Comparison of ENCODE assay signal across 8 mouse cellular contexts in genomic region chr7:44356590-44357481, GRCm38 (mm10). TPM values are rescaled to one million over a fixed set of nuclear protein-coding genes. Genes with fewer than 3 reads are reported as not detected.
DNase-seq lines count a peak whose midpoint lies in the region; ATAC-seq and TF ChIP-seq lines count a peak whose summit lies in the region.

No protein-coding gene starts in this region.

- H3K4me1 ChIP-seq in lung, embryonic 16.5 days (replicated peaks; ENCODE audit: control insufficient read depth, insufficient read depth, low read length): peaks cover 23% of the 10 kb centered on the region
- peaks cover 6% of the 10 kb centered on the region for H3K4me1 ChIP-seq in lung, adult 2 months (ENCODE audit: control insufficient read depth, insufficient read depth, low read length)
- H3K4me1 ChIP-seq in intestine, embryonic 15.5 days (replicated peaks): peaks cover 45% of the 10 kb centered on the region
- H3K4me1 ChIP-seq in stomach, embryonic 16.5 days (ENCODE audit: control insufficient read depth, insufficient read depth, low read length): peaks cover 26% of the 10 kb centered on the region

- DNase-seq in cerebellum, postnatal 14 days: peak; percentile 40 to 64
- no peak for DNase-seq in cerebellum, adult 8-10 months
- no peak for DNase-seq in lung, adult 2 months
- no peak for DNase-seq in layer of hippocampus, postnatal 25 days (ENCODE audit: extremely low spot score in 1 of 2, low spot score in 1 of 2)
- no peak for DNase-seq in adipocyte (ENCODE audit: low spot score)

- H3K9ac ChIP-seq in lung, embryonic 16.5 days (ENCODE audit: low read length): peak overlapping the region; percentile 55
- 0 out of 2 replicates have a peak overlapping the region, but pooled peaks have one; percentile 17 for H3K9ac ChIP-seq in intestine, embryonic 15.5 days
- no peak overlapping the region; the same call in 1 of the 2 replicates for H3K9ac ChIP-seq in stomach, embryonic 16.5 days (ENCODE audit: low read length)

- no peak for TF ChIP-seq CTCF in lung, adult 2 months (IDR thresholded peaks at IDR 0.05; ENCODE audit: insufficient read depth, low read length)

- no peaks in the 10 kb centered on the region for H3K9me3 ChIP-seq in lung, embryonic 16.5 days (ENCODE audit: control insufficient read depth, low read length)
- no peaks in the 10 kb centered on the region for H3K9me3 ChIP-seq in intestine, embryonic 15.5 days
- H3K9me3 ChIP-seq in stomach, embryonic 16.5 days (replicated peaks; ENCODE audit: control insufficient read depth, low read length): no peaks in the 10 kb centered on the region

- TF ChIP-seq POLR2A in lung, adult 2 months (IDR thresholded peaks at IDR 0.05; ENCODE audit: borderline replicate concordance, extremely low read depth, low read depth, low read length): no peak

- peak overlapping the region; percentile 40 for H3K4me2 ChIP-seq in lung, embryonic 16.5 days (ENCODE audit: low read depth, low read length)
- H3K4me2 ChIP-seq in intestine, embryonic 15.5 days (replicated peaks): peak overlapping the region; percentile 48
- H3K4me2 ChIP-seq in stomach, embryonic 16.5 days (ENCODE audit: low read depth, low read length): no peak overlapping the region

- peak overlapping the region; percentile 85 for H3K27ac ChIP-seq in lung, embryonic 16.5 days (ENCODE audit: low read length)
- no peak overlapping the region for H3K27ac ChIP-seq in intestine, embryonic 15.5 days
- H3K27ac ChIP-seq in stomach, embryonic 16.5 days (ENCODE audit: low read length): no peak overlapping the region

- peaks cover 74% of the 10 kb centered on the region for H3K27me3 ChIP-seq in lung, embryonic 16.5 days (ENCODE audit: control insufficient read depth, insufficient read depth, low read depth, low read length)
- H3K27me3 ChIP-seq in intestine, embryonic 15.5 days (replicated peaks): peaks cover 79% of the 10 kb centered on the region
- H3K27me3 ChIP-seq in stomach, embryonic 16.5 days (ENCODE audit: control insufficient read depth, insufficient read depth, low read length): peaks cover 73% of the 10 kb centered on the region

- ATAC-seq in lung, embryonic 16.5 days (ENCODE audit: low read depth): no peak
- no peak for ATAC-seq in intestine, embryonic 15.5 days
- ATAC-seq in stomach, embryonic 16.5 days (ENCODE audit: insufficient read depth, low FRiP score): no peak

- 2% methylated on average over 35 of the region's 35 CpGs for WGBS in lung, embryonic 16.5 days
- WGBS in lung, adult 2 months: 5% methylated on average over 35 of the region's 35 CpGs
- 5% methylated on average over 35 of the region's 35 CpGs for WGBS in intestine, embryonic 15.5 days
- WGBS in stomach, embryonic 16.5 days: 3% methylated on average over 35 of the region's 35 CpGs

- no peaks in the 10 kb centered on the region for H3K36me3 ChIP-seq in lung, embryonic 16.5 days (ENCODE audit: control insufficient read depth, insufficient read depth, low read length)
- H3K36me3 ChIP-seq in intestine, embryonic 15.5 days: no peaks in the 10 kb centered on the region
- H3K36me3 ChIP-seq in stomach, embryonic 16.5 days (ENCODE audit: control insufficient read depth, insufficient read depth, low read length): no peaks in the 10 kb centered on the region

- peak overlapping the region; percentile 32 for H3K4me3 ChIP-seq in lung, embryonic 16.5 days (ENCODE audit: low read length)
- H3K4me3 ChIP-seq in lung, adult 2 months (replicated peaks; ENCODE audit: extremely low read depth, low read depth, low read length): no peak overlapping the region
- H3K4me3 ChIP-seq in intestine, embryonic 15.5 days (replicated peaks): peak overlapping the region; percentile 18
- 0 out of 2 replicates have a peak overlapping the region, but pooled peaks have one; percentile 3 for H3K4me3 ChIP-seq in stomach, embryonic 16.5 days (replicated peaks; ENCODE audit: low read length)

RNA-seq across cellular contexts. Expression of gene Syt3, which starts 27.1 kb away (rescaled TPM):
- polyA plus RNA-seq in lung, embryonic 16.5 days (2015; fragmentation: Nextera tagmentation; extraction: Ambion mirVana): 2.1 and 2.3 TPM in 2 replicates
- polyA plus RNA-seq in lung, adult 2 months (2012; rRNA removed): 2.8 and 3.1 TPM in 2 replicates
- polyA plus RNA-seq in intestine, embryonic 15.5 days (2015; fragmentation: Nextera tagmentation; extraction: Ambion mirVana): 0.90 and 1.9 TPM in 2 replicates
- 1.3 and 1.5 TPM in 2 replicates for polyA plus RNA-seq in stomach, embryonic 16.5 days (2015; fragmentation: Nextera tagmentation; extraction: Ambion mirVana)
- total RNA-seq in layer of hippocampus, postnatal 25 days (2021): 10 to 100 TPM; 91.3 to 92.1 TPM

RNA-seq across cellular contexts. Expression of gene 1700008O03Rik, which starts 28.8 kb away (rescaled TPM):
- polyA plus RNA-seq in lung, embryonic 16.5 days (2015; fragmentation: Nextera tagmentation; extraction: Ambion mirVana): 1.2 and 1.5 TPM in 2 replicates
- 0.98 and 1.2 TPM in 2 replicates for polyA plus RNA-seq in lung, adult 2 months (2012; rRNA removed)
- polyA plus RNA-seq in intestine, embryonic 15.5 days (2015; fragmentation: Nextera tagmentation; extraction: Ambion mirVana): 0.48 and 0.99 TPM in 2 replicates
- 0.84 and 1.2 TPM in 2 replicates for polyA plus RNA-seq in stomach, embryonic 16.5 days (2015; fragmentation: Nextera tagmentation; extraction: Ambion mirVana)
- 1 to 10 TPM; 3.8 to 4.1 TPM for total RNA-seq in layer of hippocampus, postnatal 25 days (2021)

RNA-seq across cellular contexts. Expression of gene Shank1, which starts 46.8 kb away (rescaled TPM):
- 0.96 and 1.1 TPM in 2 replicates for polyA plus RNA-seq in lung, embryonic 16.5 days (2015; fragmentation: Nextera tagmentation; extraction: Ambion mirVana)
- 0.44 and 0.65 TPM in 2 replicates for polyA plus RNA-seq in lung, adult 2 months (2012; rRNA removed)
- polyA plus RNA-seq in intestine, embryonic 15.5 days (2015; fragmentation: Nextera tagmentation; extraction: Ambion mirVana): 1.7 and 1.9 TPM in 2 replicates
- 1.7 TPM in 2 replicates for polyA plus RNA-seq in stomach, embryonic 16.5 days (2015; fragmentation: Nextera tagmentation; extraction: Ambion mirVana)
- total RNA-seq in layer of hippocampus, postnatal 25 days (2021): 100 to 1,000 TPM; 502 to 670 TPM

RNA-seq across cellular contexts. Expression of gene Clec11a, which starts 50.1 kb away (rescaled TPM):
- 3.0 and 3.2 TPM in 2 replicates for polyA plus RNA-seq in lung, embryonic 16.5 days (2015; fragmentation: Nextera tagmentation; extraction: Ambion mirVana)
- polyA plus RNA-seq in lung, adult 2 months (2012; rRNA removed): 9.4 and 11.5 TPM in 2 replicates
- 7.2 and 8.0 TPM in 2 replicates for polyA plus RNA-seq in intestine, embryonic 15.5 days (2015; fragmentation: Nextera tagmentation; extraction: Ambion mirVana)
- 6.1 and 7.4 TPM in 2 replicates for polyA plus RNA-seq in stomach, embryonic 16.5 days (2015; fragmentation: Nextera tagmentation; extraction: Ambion mirVana)
- total RNA-seq in layer of hippocampus, postnatal 25 days (2021): 1 to 10 TPM; 3.1 to 3.5 TPM

Comparison
In these comparisons a context has a peak if more than half of its experiments do, and no peak if none do; other contexts are left out.
1. DNase-seq: peak in cerebellum, postnatal 14 days (2 of 2); none in cerebellum, adult 8-10 months (single experiment), lung, adult 2 months (single experiment), layer of hippocampus, postnatal 25 days (0 of 2) and adipocyte (single experiment).